Mouse (Mus musculus) CD4-positive, CD25-positive, alpha-beta regulatory T cell, adult 9 weeks (primary cell): ENCODE results near the gene Olig3. TPM values are rescaled to one million over a fixed set of nuclear protein-coding genes. Genes with fewer than 3 reads are reported as not detected.

ENCODE experiments used
- polyA plus RNA-seq: library from polyadenylated mRNA; unstranded; fragments of 100-300 nt; shearing (Covaris generic); gene quantifications from one replicate; pipeline ENCODE4 v1.2.1, GENCODE M21; 2017

Gene Olig3
- polyA plus RNA-seq: not detected

GRCm38 (mm10) chr10:19356071-19356583 lies at the start of gene Olig3:
Olig3 (plus strand) TSS chr10:19356533.

Other genes starting within 250 kb of the Olig3 start
- 422 TPM for gene Ifngr1, start 235.4 kb downstream of the Olig3 start, polyA plus RNA-seq